Mouse (Mus musculus) liver, postnatal 0 days (tissue): Measurements from ENCODE around the gene Ermap. TPM values are rescaled to one million over a fixed set of nuclear protein-coding genes. Genes with fewer than 3 reads are reported as not detected.

ENCODE experiments used
- ATAC-seq: fragments of 200-750 bp; cut with Nextera tagmentation; 2 replicates; pipeline ENCODE4 v1.8.0; 2017; ENCODE audit warnings: mild to moderate bottlenecking, moderate library complexity
- DNase-seq: peaks from one replicate; pipeline ENCODE4 v3.0.0-alpha.2; 2016
- H3K27ac ChIP-seq: fragments of 300-500 bp; sonication (generic); 2 replicates; pipeline ENCODE4 v1.5.1; 2014; ENCODE audit warnings: antibody characterized with exemption, moderate library complexity, mild to moderate bottlenecking, low read depth
- H3K27me3 ChIP-seq: fragments of 300-500 bp; sonication (generic); 2 replicates; pipeline ENCODE4 v1.6.1; 2014; ENCODE audit warnings: low read length, control low read depth, mixed read lengths; ENCODE audit not compliant: insufficient read depth
- H3K36me3 ChIP-seq: fragments of 300-500 bp; sonication (generic); replicated peaks from 2 replicates; pipeline ENCODE4 v1.6.1; 2014; ENCODE audit warnings: mild to moderate bottlenecking, control low read depth, low read length, moderate library complexity, mixed read lengths; ENCODE audit not compliant: insufficient read depth
- H3K4me1 ChIP-seq: fragments of 300-500 bp; sonication (generic); 2 replicates; pipeline ENCODE4 v1.6.1; 2014; ENCODE audit warnings: antibody characterized with exemption, mild to moderate bottlenecking, control low read depth; ENCODE audit not compliant: insufficient read depth
- H3K4me2 ChIP-seq: fragments of 300-500 bp; sonication (generic); 2 replicates; pipeline ENCODE4 v1.6.1; 2014; ENCODE audit warnings: low read depth, mild to moderate bottlenecking, low read length, moderate library complexity, mixed read lengths
- H3K4me3 ChIP-seq: fragments of 300-500 bp; sonication (generic); 2 replicates; pipeline ENCODE4 v1.5.1; 2014; ENCODE audit warnings: low read depth, low read length
- H3K9ac ChIP-seq: fragments of 300-500 bp; sonication (generic); replicated peaks from 2 replicates; pipeline ENCODE4 v1.6.1; 2014; ENCODE audit warnings: mild to moderate bottlenecking, moderate library complexity
- H3K9me3 ChIP-seq: fragments of 300-500 bp; sonication (generic); 2 replicates; pipeline ENCODE4 v1.6.1; 2016; ENCODE audit warnings: mild to moderate bottlenecking, control low read depth, low read length, mixed read lengths
- CTCF ChIP-seq: sonication (generic); IDR thresholded peaks from 2 replicates; pipeline ENCODE4 v1.5.1; 2016; ENCODE audit warnings: antibody characterized with exemption, low read depth
- EP300 ChIP-seq: IDR thresholded peaks from 2 replicates; pipeline ENCODE4 v1.6.1; 2016; ENCODE audit warnings: antibody characterized with exemption, low read depth, mild to moderate bottlenecking
- WGBS: fragments of 180-500 bp; shearing (Covaris S2); extraction: QIAGEN DNeasy Blood & Tissue Kit; methylation state at CpG from one replicate; pipeline ENCODE4 v1.1.7; 2014; ENCODE audit not compliant: insufficient replicate concordance; 5-methylcytosine and 5-hydroxymethylcytosine counted together
- polyA plus RNA-seq: library from polyadenylated mRNA; unstranded; fragments of >200 nt; fragmentation: Nextera tagmentation; extraction: Ambion mirVana; gene quantifications from 2 replicates; pipeline ENCODE4 v1.2.1, GENCODE M21; 2015

The Ermap gene
- 125 and 144 TPM in 2 replicates for polyA plus RNA-seq

- H3K9ac ChIP-seq: peak within 1 kb of the TSS; percentile 73
- 42% methylated on average over 6 of the region's 6 CpGs for WGBS
- ATAC-seq: peak; percentile 90
- H3K4me2 ChIP-seq: peak within 1 kb of the TSS; percentile 76
- peak within 1 kb of the TSS; percentile 51 for H3K4me3 ChIP-seq
- TF ChIP-seq EP300: peak; percentile 93
- no peak for TF ChIP-seq CTCF
- H3K9me3 ChIP-seq: no peaks in the 10 kb centered on the region
- peak; percentile 77 for DNase-seq
- peaks cover 19% of the 10 kb centered on the region for H3K4me1 ChIP-seq
- no peaks in the 10 kb centered on the region for H3K27me3 ChIP-seq
- peaks cover 20% of the 10 kb centered on the region for H3K36me3 ChIP-seq
- peak within 1 kb of the TSS; percentile 93 for H3K27ac ChIP-seq
Observed at GRCm38 (mm10) chr4:119189864-119190263, at the start of gene Ermap. Ermap (minus strand) TSS chr4:119190011.

GRCm38 (mm10) chr4:119239181-119239682, 49.4 kb upstream of the Ermap start:
- WGBS: 25% methylated on average over 12 of the region's 12 CpGs
- H3K4me1 ChIP-seq: peaks cover 4% of the 10 kb centered on the region
- ATAC-seq (peak; percentile 69), DNase-seq (peak; percentile 36)
- no peak overlapping the region for H3K4me3 ChIP-seq
- no peaks in the 10 kb centered on the region for H3K9me3 ChIP-seq
- no peak overlapping the region for H3K27ac ChIP-seq
- H3K27me3 ChIP-seq: no peaks in the 10 kb centered on the region
- peaks cover 3% of the 10 kb centered on the region; the same call in 1 of the 2 replicates for H3K36me3 ChIP-seq
- peak overlapping the region; percentile 51 for H3K4me2 ChIP-seq
- no peak overlapping the region for H3K9ac ChIP-seq
- peak; percentile 90 for TF ChIP-seq CTCF
- TF ChIP-seq EP300: no peak

GRCm38 (mm10) chr4:119238661-119239060, 48.9 kb upstream of the Ermap start:
- 51% methylated on average over 3 of the region's 3 CpGs for WGBS
- ATAC-seq: 0 out of 2 replicates have a peak, but pooled peaks have one; percentile 40
- no peak overlapping the region for H3K4me3 ChIP-seq

GRCm38 (mm10) chr4:119234348-119234747, 44.5 kb upstream of the Ermap start:
- TF ChIP-seq CTCF (no peak), EP300 (no peak)
- WGBS: 70% methylated on average over 3 of the region's 3 CpGs
- Histone ChIP-seq H3K9me3 (no peaks in the 10 kb centered on the region), H3K4me3 (peak overlapping the region; percentile 87; the same call in 1 of the 2 replicates), H3K9ac (peak overlapping the region; percentile 76), H3K36me3 (0 out of 2 replicates have a peak, but pooled peaks cover 3% of the 10 kb centered on the region), H3K4me2 (peak overlapping the region; percentile 97; the same call in 1 of the 2 replicates), H3K4me1 (peaks cover 11% of the 10 kb centered on the region), H3K27ac (no peak overlapping the region), H3K27me3 (no peaks in the 10 kb centered on the region)
- no peak for ATAC-seq
- DNase-seq: no peak

More at GRCm38 (mm10) chr4:119238661-119239060, 48.9 kb upstream of the Ermap start:
- H3K9me3 ChIP-seq: no peaks in the 10 kb centered on the region
- TF ChIP-seq CTCF: no peak
- no peak overlapping the region for H3K27ac ChIP-seq
- 0 out of 2 replicates have a peak, but pooled peaks cover 3% of the 10 kb centered on the region for H3K36me3 ChIP-seq
- peaks cover 7% of the 10 kb centered on the region for H3K4me1 ChIP-seq
- no peak for DNase-seq
- no peaks in the 10 kb centered on the region for H3K27me3 ChIP-seq
- no peak overlapping the region for H3K9ac ChIP-seq
- H3K4me2 ChIP-seq: peak overlapping the region; percentile 51

- peak overlapping the region; percentile 97 for H3K4me2 ChIP-seq
- H3K27ac ChIP-seq: peak overlapping the region; percentile 42
Observed at GRCm38 (mm10) chr4:119233256-119233901, 43.6 kb upstream of the Ermap start.

GRCm38 (mm10) chr4:119232410-119233255, 42.8 kb upstream of the Ermap start, which contains the start of the genes AU022252 and P3h1:
AU022252 (minus strand) TSS chr4:119232712.
P3h1 (plus strand) TSS chr4:119232915.
- Histone ChIP-seq H3K9me3 (no peaks in the 10 kb centered on the region), H3K27me3 (no peaks in the 10 kb centered on the region), H3K4me2 (peak within 1 kb of the TSS; percentile 97), H3K36me3 (0 out of 2 replicates have a peak, but pooled peaks cover 2% of the 10 kb centered on the region), H3K4me1 (peaks cover 11% of the 10 kb centered on the region), H3K9ac (peak within 1 kb of the TSS; percentile 88), H3K27ac (peak within 1 kb of the TSS; percentile 66), H3K4me3 (peak within 1 kb of the TSS; percentile 87)
- peak; percentile 95 for ATAC-seq
- TF ChIP-seq CTCF (no peak), EP300 (no peak)
- peak; percentile 98 for DNase-seq
- WGBS: under 1% methylated on average over 61 of the region's 71 CpGs

More at GRCm38 (mm10) chr4:119233256-119233901, 43.6 kb upstream of the Ermap start:
- 0 out of 2 replicates have a peak, but pooled peaks cover 3% of the 10 kb centered on the region for H3K36me3 ChIP-seq
- peaks cover 11% of the 10 kb centered on the region for H3K4me1 ChIP-seq
- DNase-seq (peak; percentile 57), ATAC-seq (peak; percentile 42)
- no peaks in the 10 kb centered on the region for H3K9me3 ChIP-seq
- H3K4me3 ChIP-seq: peak overlapping the region; percentile 87
- WGBS: under 1% methylated on average over 35 of the region's 36 CpGs
- no peaks in the 10 kb centered on the region for H3K27me3 ChIP-seq
- peak overlapping the region; percentile 76 for H3K9ac ChIP-seq
- TF ChIP-seq CTCF (peak; percentile 31; the same call in 1 of the 2 replicates), EP300 (no peak)
